Mouse (Mus musculus) forebrain, embryonic 15.5 days (tissue): ENCODE results near the gene Tas1r3. TPM values are rescaled to one million over a fixed set of nuclear protein-coding genes. Genes with fewer than 3 reads are reported as not detected.

Experiments
- ATAC-seq: fragments of 200-750 bp; cut with Nextera tagmentation; replicated peaks from 2 replicates; pipeline ENCODE4 v1.8.0; 2017; ENCODE audit warnings: mild to moderate bottlenecking, moderate TSS enrichment, moderate library complexity
- H3K27ac ChIP-seq: fragments of 300-500 bp; sonication (generic); replicated peaks from 2 replicates; pipeline ENCODE4 v1.5.1; 2015; ENCODE audit warnings: mild to moderate bottlenecking, inconsistent platforms
- H3K27me3 ChIP-seq: fragments of 300-500 bp; sonication (generic); 2 replicates; pipeline ENCODE4 v1.6.1; 2015; ENCODE audit warnings: inconsistent platforms
- H3K36me3 ChIP-seq: fragments of 300-500 bp; sonication (generic); 2 replicates; pipeline ENCODE4 v1.6.1; 2015; ENCODE audit warnings: mild to moderate bottlenecking, inconsistent platforms
- H3K4me1 ChIP-seq: fragments of 300-500 bp; sonication (generic); 2 replicates; pipeline ENCODE4 v1.6.1; 2015; ENCODE audit warnings: inconsistent platforms
- H3K4me2 ChIP-seq: fragments of 300-500 bp; sonication (generic); replicated peaks from 2 replicates; pipeline ENCODE4 v1.6.1; 2015; ENCODE audit warnings: mild to moderate bottlenecking, inconsistent platforms
- H3K4me3 ChIP-seq: fragments of 300-500 bp; sonication (generic); 2 replicates; pipeline ENCODE4 v1.5.1; 2015; ENCODE audit warnings: mild to moderate bottlenecking, inconsistent platforms
- H3K9ac ChIP-seq: fragments of 300-500 bp; sonication (generic); replicated peaks from 2 replicates; pipeline ENCODE4 v1.6.1; 2015; ENCODE audit warnings: mild to moderate bottlenecking, inconsistent platforms
- H3K9me3 ChIP-seq: fragments of 300-500 bp; sonication (generic); 2 replicates; pipeline ENCODE4 v1.6.1; 2016; ENCODE audit warnings: inconsistent platforms
- WGBS: fragments of 180-500 bp; shearing (Covaris S2); methylation state at CpG from one replicate; pipeline ENCODE4 v1.1.7; 2015; ENCODE audit warnings: mixed read lengths; 5-methylcytosine and 5-hydroxymethylcytosine counted together
- polyA plus RNA-seq: library from polyadenylated mRNA; unstranded; fragments of >200 nt; fragmentation: Nextera tagmentation; extraction: Ambion mirVana; gene quantifications from 2 replicates; pipeline ENCODE4 v1.2.1, GENCODE M21; 2015

Gene Tas1r3
- polyA plus RNA-seq, 1 experiment from 2014 or later: 0.64 TPM

- Histone ChIP-seq H3K4me2 (no peak overlapping the region), H3K9me3 (no peaks in the 10 kb centered on the region), H3K36me3 (peaks cover 43% of the 10 kb centered on the region), H3K9ac (no peak overlapping the region), H3K4me3 (no peak overlapping the region), H3K4me1 (no peaks in the 10 kb centered on the region), H3K27me3 (no peaks in the 10 kb centered on the region), H3K27ac (no peak overlapping the region)
- no peak for ATAC-seq
- WGBS: 79% methylated on average over 3 of the region's 3 CpGs
Observed at GRCm38 (mm10) chr4:155883587-155883986, 20.4 kb upstream of the Tas1r3 start.

- WGBS: 95% methylated on average over 7 of the region's 7 CpGs
- Histone ChIP-seq H3K27me3 (no peaks in the 10 kb centered on the region), H3K27ac (no peak overlapping the region), H3K9me3 (no peaks in the 10 kb centered on the region), H3K36me3 (peaks cover 41% of the 10 kb centered on the region), H3K4me3 (no peak overlapping the region), H3K4me2 (no peak overlapping the region), H3K4me1 (peaks cover 26% of the 10 kb centered on the region), H3K9ac (no peak overlapping the region)
- no peak for ATAC-seq
Observed at GRCm38 (mm10) chr4:155871404-155871803, 8.2 kb upstream of the Tas1r3 start.

- peak within 1 kb of the TSS; percentile 71 for H3K27ac ChIP-seq
- peak within 1 kb of the TSS; percentile 98 for H3K4me2 ChIP-seq
- peak within 1 kb of the TSS; percentile 87 for H3K9ac ChIP-seq
- H3K9me3 ChIP-seq: no peaks in the 10 kb centered on the region
- H3K27me3 ChIP-seq: no peaks in the 10 kb centered on the region
- peak within 1 kb of the TSS; percentile 65 for H3K4me3 ChIP-seq
- ATAC-seq: peak; percentile 96
- peaks cover 26% of the 10 kb centered on the region for H3K4me1 ChIP-seq
- WGBS: under 1% methylated on average over 62 of the region's 63 CpGs
- peaks cover 40% of the 10 kb centered on the region for H3K36me3 ChIP-seq
Observed at GRCm38 (mm10) chr4:155869317-155870033, 6.3 kb upstream of the Tas1r3 start, which contains the start of the genes Cptp and Ints11. Cptp (minus strand) TSS chr4:155869440. Ints11 (plus strand) TSS chr4:155869546.

- Histone ChIP-seq H3K27me3 (no peaks in the 10 kb centered on the region), H3K36me3 (peaks cover 33% of the 10 kb centered on the region), H3K9me3 (no peaks in the 10 kb centered on the region), H3K9ac (peak overlapping the region; percentile 87), H3K4me3 (peak overlapping the region; percentile 65), H3K4me1 (peaks cover 26% of the 10 kb centered on the region), H3K4me2 (peak overlapping the region; percentile 98), H3K27ac (0 out of 2 replicates have a peak overlapping the region, but pooled peaks have one; percentile 71)
- ATAC-seq: peak; percentile 2; the same call in 1 of the 2 replicates
- WGBS: 12% methylated on average over 22 of the region's 22 CpGs
Observed at GRCm38 (mm10) chr4:155868614-155869298, 5.6 kb upstream of the Tas1r3 start.

- no peak overlapping the region for H3K27ac ChIP-seq
- H3K27me3 ChIP-seq: no peaks in the 10 kb centered on the region
- no peaks in the 10 kb centered on the region for H3K9me3 ChIP-seq
- H3K4me1 ChIP-seq: no peaks in the 10 kb centered on the region
- no peak overlapping the region for H3K4me3 ChIP-seq
- no peak for ATAC-seq
- peaks cover 63% of the 10 kb centered on the region for H3K36me3 ChIP-seq
- 92% methylated on average over 7 of the region's 7 CpGs for WGBS
- no peak overlapping the region for H3K9ac ChIP-seq
- no peak overlapping the region for H3K4me2 ChIP-seq
Observed at GRCm38 (mm10) chr4:155861787-155862186, 1.4 kb downstream of the Tas1r3 start.

- WGBS: 33% methylated on average over 13 of the region's 13 CpGs
- H3K36me3 ChIP-seq: peaks cover 65% of the 10 kb centered on the region
Observed at GRCm38 (mm10) chr4:155859318-155859717, 3.8 kb downstream of the Tas1r3 start.

GRCm38 (mm10) chr4:155856881-155857280 lies 6.3 kb downstream of the Tas1r3 start:
- Histone ChIP-seq H3K4me3 (no peak overlapping the region), H3K36me3 (peaks cover 70% of the 10 kb centered on the region), H3K4me1 (no peaks in the 10 kb centered on the region), H3K27ac (no peak overlapping the region), H3K9ac (no peak overlapping the region), H3K9me3 (no peaks in the 10 kb centered on the region), H3K27me3 (no peaks in the 10 kb centered on the region), H3K4me2 (no peak overlapping the region)
- 78% methylated on average over 3 of the region's 3 CpGs for WGBS
- ATAC-seq: no peak

More at GRCm38 (mm10) chr4:155859318-155859717, 3.8 kb downstream of the Tas1r3 start:
- ATAC-seq: no peak
- no peak overlapping the region for H3K4me3 ChIP-seq
- no peak overlapping the region for H3K27ac ChIP-seq
- no peak overlapping the region for H3K9ac ChIP-seq
- no peak overlapping the region for H3K4me2 ChIP-seq
- H3K9me3 ChIP-seq: no peaks in the 10 kb centered on the region
- H3K27me3 ChIP-seq: no peaks in the 10 kb centered on the region
- no peaks in the 10 kb centered on the region for H3K4me1 ChIP-seq

- Histone ChIP-seq H3K4me1 (no peaks in the 10 kb centered on the region), H3K9me3 (no peaks in the 10 kb centered on the region), H3K36me3 (peaks cover 63% of the 10 kb centered on the region), H3K4me2 (no peak overlapping the region), H3K4me3 (no peak overlapping the region), H3K27ac (no peak overlapping the region), H3K27me3 (no peaks in the 10 kb centered on the region), H3K9ac (no peak overlapping the region)
- WGBS: 92% methylated on average over 12 of the region's 12 CpGs
- ATAC-seq: no peak
Observed at GRCm38 (mm10) chr4:155856071-155856470, 7.1 kb downstream of the Tas1r3 start.

GRCm38 (mm10) chr4:155854991-155855390 lies 8.2 kb downstream of the Tas1r3 start:
- Histone ChIP-seq H3K36me3 (peaks cover 52% of the 10 kb centered on the region), H3K27me3 (no peaks in the 10 kb centered on the region), H3K4me2 (no peak overlapping the region), H3K9ac (no peak overlapping the region), H3K4me3 (no peak overlapping the region), H3K27ac (no peak overlapping the region), H3K9me3 (no peaks in the 10 kb centered on the region), H3K4me1 (peaks cover 3% of the 10 kb centered on the region)
- 96% methylated on average over 12 of the region's 12 CpGs for WGBS
- no peak for ATAC-seq

GRCm38 (mm10) chr4:155853421-155853820 lies 9.7 kb downstream of the Tas1r3 start:
- no peak overlapping the region for H3K4me2 ChIP-seq
- H3K36me3 ChIP-seq: peaks cover 37% of the 10 kb centered on the region

GRCm38 (mm10) chr4:155851951-155852411 lies 11.2 kb downstream of the Tas1r3 start:
- WGBS: 63% methylated on average over 2 of the region's 2 CpGs
- no peak for ATAC-seq

More at GRCm38 (mm10) chr4:155853421-155853820, 9.7 kb downstream of the Tas1r3 start:
- Histone ChIP-seq H3K27ac (no peak overlapping the region), H3K4me3 (no peak overlapping the region), H3K9me3 (no peaks in the 10 kb centered on the region), H3K9ac (no peak overlapping the region), H3K4me1 (peaks cover 19% of the 10 kb centered on the region), H3K27me3 (no peaks in the 10 kb centered on the region)
- WGBS: 94% methylated on average over 9 of the region's 9 CpGs
- ATAC-seq: no peak

GRCm38 (mm10) chr4:155851368-155851767 lies 11.8 kb downstream of the Tas1r3 start:
- peaks cover 32% of the 10 kb centered on the region for H3K4me1 ChIP-seq
- H3K36me3 ChIP-seq: peaks cover 25% of the 10 kb centered on the region
- H3K9me3 ChIP-seq: no peaks in the 10 kb centered on the region
- H3K4me3 ChIP-seq: no peak overlapping the region
- no peak for ATAC-seq
- H3K27me3 ChIP-seq: no peaks in the 10 kb centered on the region
- H3K9ac ChIP-seq: no peak overlapping the region
- no peak overlapping the region for H3K4me2 ChIP-seq
- no peak overlapping the region for H3K27ac ChIP-seq
- 95% methylated on average over 3 of the region's 3 CpGs for WGBS

More at GRCm38 (mm10) chr4:155851951-155852411, 11.2 kb downstream of the Tas1r3 start:
- no peak overlapping the region for H3K9ac ChIP-seq
- H3K27me3 ChIP-seq: no peaks in the 10 kb centered on the region
- H3K9me3 ChIP-seq: no peaks in the 10 kb centered on the region
- H3K4me1 ChIP-seq: peaks cover 25% of the 10 kb centered on the region
- no peak overlapping the region for H3K27ac ChIP-seq
- H3K4me2 ChIP-seq: no peak overlapping the region
- H3K36me3 ChIP-seq: peaks cover 25% of the 10 kb centered on the region
- no peak overlapping the region for H3K4me3 ChIP-seq
